Mouse (Mus musculus) liver, adult (tissue): ENCODE measurements around the gene Prpf6.

ENCODE experiments used
- GATA4 ChIP-seq: IDR thresholded peaks from 2 replicates; pipeline ENCODE4 v1.6.1; 2014; ENCODE audit warnings: mild to moderate bottlenecking, low read length; ENCODE audit not compliant: insufficient replicate concordance

The Prpf6 gene

GRCm38 (mm10) chr2:181677096-181677754 is 85.6 kb downstream of the Prpf6 start:
- no peak for TF ChIP-seq GATA4

DNA sequence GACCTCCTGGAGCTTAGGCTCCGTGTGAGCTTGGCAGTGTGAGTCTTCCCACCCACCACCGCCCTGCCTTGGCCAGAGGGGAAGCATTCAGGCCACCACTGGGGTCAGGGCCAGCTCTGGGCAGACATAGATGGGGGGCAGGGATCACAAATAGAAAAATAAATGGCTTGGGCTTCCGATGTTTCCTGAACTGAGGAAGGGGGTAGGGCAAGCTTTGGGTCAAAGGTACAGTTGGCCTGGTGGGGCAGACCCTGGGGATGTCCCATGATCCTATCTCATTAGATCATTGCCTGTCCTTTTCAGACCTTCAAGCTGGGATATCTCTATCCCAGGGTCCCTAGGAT is 86.1 kb downstream of the Prpf6 start:
- no peak for TF ChIP-seq GATA4

GRCm38 (mm10) chr2:181678780-181679179 is 87.1 kb downstream of the Prpf6 start:
- TF ChIP-seq GATA4 = no peak

GRCm38 (mm10) chr2:181679951-181680715 is 88.5 kb downstream of the Prpf6 start, which contains the start of gene Tcea2:
Tcea2 (plus strand) TSS chr2:181680310.
- TF ChIP-seq GATA4 = no peak; the same call in 1 of the 2 replicates

DNA sequence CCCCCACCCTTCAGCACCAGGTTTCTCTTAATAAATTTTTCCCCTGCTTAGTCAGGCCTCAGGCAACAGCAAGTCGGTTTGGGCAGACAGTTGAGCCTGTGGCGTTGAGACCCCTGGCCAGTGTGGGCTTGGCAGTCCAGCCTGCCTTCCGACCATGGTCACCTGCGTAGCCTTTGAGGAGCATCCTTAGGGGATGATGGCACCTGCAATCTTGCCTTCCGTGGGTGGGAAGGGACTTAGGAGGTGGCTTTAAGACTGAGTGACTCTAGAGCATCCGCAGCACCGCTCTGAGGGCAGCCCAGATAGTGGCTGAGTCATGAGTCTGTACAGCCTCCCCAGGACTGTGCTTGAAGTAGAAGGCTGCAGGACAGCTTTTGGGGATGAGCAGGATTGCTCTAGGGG is 89.0 kb downstream of the Prpf6 start:
- TF ChIP-seq GATA4 = no peak

DNA sequence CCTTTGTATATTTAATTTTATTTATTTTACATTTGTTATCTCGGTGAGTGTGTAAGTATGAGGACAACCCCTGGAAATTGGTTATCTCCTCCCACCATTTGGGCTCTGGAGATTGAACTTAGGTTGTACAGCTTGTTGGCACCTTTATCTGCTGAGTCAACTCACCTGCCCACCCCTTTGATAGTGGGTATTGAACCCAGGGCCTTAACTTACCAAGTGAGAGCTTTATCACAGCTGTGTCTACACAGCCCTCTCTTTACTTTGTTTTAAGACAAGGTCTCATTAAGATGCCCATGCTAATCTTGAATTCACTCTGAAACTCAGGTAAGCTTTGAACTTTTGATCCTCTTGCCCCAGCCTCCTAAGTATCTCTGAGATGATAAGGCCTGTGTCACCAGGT is 90.3 kb downstream of the Prpf6 start:
- no peak for TF ChIP-seq GATA4

DNA sequence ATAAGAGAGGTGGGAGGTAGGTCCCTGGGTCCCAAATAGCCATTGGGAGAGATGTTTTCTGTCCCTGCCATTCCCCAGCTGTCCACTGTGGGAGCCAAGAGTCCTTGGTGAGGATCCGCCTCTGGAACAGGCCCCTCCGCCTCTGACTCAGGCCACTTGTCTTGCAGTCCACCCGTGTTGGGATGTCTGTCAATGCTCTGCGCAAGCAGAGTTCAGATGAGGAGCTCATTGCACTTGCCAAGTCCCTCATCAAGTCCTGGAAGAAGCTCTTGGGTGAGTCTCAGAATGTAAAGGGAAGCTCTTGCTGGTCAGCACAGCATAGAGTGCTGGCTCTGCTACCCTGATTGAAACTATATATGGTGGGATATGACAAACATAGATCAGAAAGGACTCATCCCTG is 91.7 kb downstream of the Prpf6 start:
- no peak for TF ChIP-seq GATA4

DNA sequence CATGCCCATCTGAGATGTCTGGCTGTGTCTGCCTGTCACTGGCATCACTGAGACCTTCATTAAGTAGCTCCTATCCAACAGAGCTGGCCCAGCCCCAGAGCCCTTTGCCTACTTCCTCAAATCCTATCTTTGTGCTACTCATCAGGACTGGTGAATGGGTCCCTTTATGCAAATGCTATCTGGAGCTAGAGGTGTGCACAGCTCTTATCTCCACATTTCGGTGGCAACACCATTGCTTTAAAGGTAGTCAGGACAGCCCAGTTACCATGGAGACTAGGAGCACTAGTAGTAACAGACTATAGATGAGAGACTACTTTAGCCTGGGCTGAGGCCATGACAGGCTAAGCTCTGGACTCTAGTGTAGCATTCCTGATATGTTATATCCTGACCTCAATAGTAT is 93.0 kb downstream of the Prpf6 start:
- TF ChIP-seq GATA4 = no peak

DNA sequence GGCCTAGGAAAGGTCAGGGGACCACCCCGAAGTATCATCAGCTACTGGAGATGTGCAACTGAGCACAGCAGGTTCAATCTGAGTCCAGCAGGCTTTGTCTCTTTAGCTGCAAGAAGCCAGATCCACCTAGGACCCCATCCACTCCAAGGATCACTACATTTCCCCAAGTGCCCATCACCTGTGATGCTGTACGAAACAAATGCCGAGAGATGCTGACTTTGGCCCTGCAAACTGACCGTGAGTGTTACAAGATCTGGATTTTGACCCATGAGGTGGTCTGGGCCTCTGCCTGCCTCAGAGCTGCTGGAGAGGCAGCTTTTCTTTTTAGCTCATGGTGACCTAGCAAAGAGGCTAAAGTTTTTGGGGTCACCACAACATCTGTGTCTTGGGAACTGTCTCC is 94.0 kb downstream of the Prpf6 start:
- no peak for TF ChIP-seq GATA4

- no peak for TF ChIP-seq GATA4
Observed at GRCm38 (mm10) chr2:181687586-181687985, 95.9 kb downstream of the Prpf6 start.

DNA sequence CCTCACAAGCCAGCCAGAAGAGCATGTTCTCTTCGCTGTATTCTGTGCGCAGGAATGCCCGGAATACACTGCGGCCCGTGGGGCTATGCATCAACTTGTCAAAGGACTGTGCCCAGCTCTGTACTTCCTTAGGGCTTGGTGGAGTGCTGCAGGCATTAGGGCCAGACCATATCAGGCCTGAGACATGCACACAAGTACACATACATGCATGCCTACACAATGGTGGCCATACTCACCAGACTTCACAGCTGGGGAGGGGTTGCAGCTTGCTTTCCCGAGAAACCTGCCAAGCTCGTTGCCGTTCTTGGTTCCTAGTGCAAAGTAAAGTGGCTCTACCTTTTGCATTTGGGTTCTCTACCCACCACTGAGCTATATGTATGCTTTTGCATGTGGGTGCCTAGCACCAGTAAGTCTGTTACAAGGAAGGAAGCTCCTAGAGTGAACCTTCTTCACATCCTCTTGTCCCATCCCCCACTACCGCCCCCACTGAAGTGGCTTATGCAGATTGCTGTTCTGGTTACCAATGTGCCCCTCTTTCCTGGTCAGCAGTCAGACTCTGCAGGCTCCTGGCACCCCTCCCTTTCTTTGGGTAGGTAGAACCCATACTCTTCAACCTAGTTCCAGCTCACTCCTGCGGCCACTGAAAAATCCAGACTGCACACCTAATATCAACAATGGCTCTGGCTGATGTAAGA is 97.9 kb downstream of the Prpf6 start:
- TF ChIP-seq GATA4 = no peak

DNA sequence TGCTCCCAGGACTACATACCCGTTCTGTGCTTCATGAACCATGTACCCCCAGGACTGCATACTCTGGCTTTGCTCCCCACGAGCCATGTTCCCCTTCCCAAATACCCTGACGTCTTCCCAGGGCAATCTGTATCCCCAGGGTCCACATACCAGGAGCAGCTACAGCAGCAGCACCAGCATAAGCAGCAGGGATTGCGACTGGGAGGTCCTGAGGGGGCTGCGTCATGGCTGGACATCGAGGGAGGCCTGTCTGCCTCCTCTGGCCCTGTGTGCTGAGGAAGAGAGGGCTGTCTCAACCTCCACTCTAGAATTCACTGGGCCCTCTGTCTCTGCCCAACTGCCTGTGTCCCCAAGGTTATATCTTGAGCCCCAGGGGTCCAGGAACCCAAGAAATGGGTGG is 99.4 kb downstream of the Prpf6 start:
- no peak for TF ChIP-seq GATA4

- no peak for TF ChIP-seq GATA4
Observed at GRCm38 (mm10) chr2:181691571-181691970, 99.9 kb downstream of the Prpf6 start.

DNA sequence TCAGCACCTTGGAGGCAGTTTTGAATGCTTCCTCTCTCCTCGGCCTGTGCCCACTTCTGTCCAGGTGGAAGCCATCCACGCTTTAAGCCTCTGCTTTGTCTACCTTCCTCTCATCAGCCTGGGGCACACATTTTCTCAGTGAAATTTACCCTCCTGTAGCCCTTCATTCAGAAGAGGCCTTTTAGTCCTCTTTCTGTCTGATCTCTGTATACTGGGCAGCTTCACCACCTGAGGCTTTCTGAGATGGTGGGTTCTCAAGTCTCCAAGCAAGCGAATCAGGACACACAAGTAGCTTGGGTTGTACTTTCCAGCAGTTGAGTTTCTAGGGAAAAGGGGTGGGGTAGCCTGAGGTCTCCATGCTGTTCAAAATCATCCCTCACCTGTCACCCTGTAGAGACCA is 100.6 kb downstream of the Prpf6 start:
- no peak for TF ChIP-seq GATA4

GRCm38 (mm10) chr2:181693339-181694280 is 101.9 kb downstream of the Prpf6 start, which contains the start of gene Rgs19:
Rgs19 (minus strand) TSS chr2:181693977.
- no peak for TF ChIP-seq GATA4
